ENCODE assay signal across 21 mouse cellular contexts in genomic region chr16:6192358-6192757, GRCm38 (mm10).
DNase-seq lines count a peak whose midpoint lies in the region; ATAC-seq and TF ChIP-seq lines count a peak whose summit lies in the region.
"Had no signal": no experiment of that assay in that cellular context is flagged by ENCODE, and none has a peak within 500 bp of the region (broad histone marks: within the 10 kb centered on the region; RNA-seq: fewer than 3 reads in every experiment).

No protein-coding gene starts in this region.

- no peaks in the 10 kb centered on the region for H3K27me3 ChIP-seq in midbrain, embryonic 11.5 days (ENCODE audit: control insufficient read depth, insufficient read depth, low read length)
- H3K27me3 ChIP-seq in midbrain, embryonic 15.5 days (replicated peaks): no peaks in the 10 kb centered on the region
- no peaks in the 10 kb centered on the region for H3K27me3 ChIP-seq in cerebellum, adult 2 months (ENCODE audit: control insufficient read depth, insufficient read depth, low read length)
- H3K27me3 ChIP-seq: embryonic facial prominence, embryonic 13.5 days; embryonic facial prominence, embryonic 15.5 days; forebrain, embryonic 12.5 days; forebrain, embryonic 15.5 days had no signal

- no peak for DNase-seq in frontal cortex, postnatal 14 days (ENCODE audit: low spot score in 2 of 2)
- peak; percentile 54 for DNase-seq in midbrain, embryonic 11.5 days (ENCODE audit: low spot score, missing footprints)
- DNase-seq in cerebellum, adult 2 months: no peak
- DNase-seq: adrenal gland, adult 2 months; adrenal gland, postnatal 10 days; adrenal gland, postnatal 25 days; cerebellum, adult 11-12 months; cerebellum, adult 8-10 months; cerebellum, adult 9-11 months; cerebellum, postnatal 14 days; cerebellum, postnatal 36 days; embryo, embryonic 11 days had no signal

- no peaks in the 10 kb centered on the region for H3K4me1 ChIP-seq in midbrain, embryonic 11.5 days (ENCODE audit: control insufficient read depth, insufficient read depth, low read length)
- no peaks in the 10 kb centered on the region for H3K4me1 ChIP-seq in midbrain, embryonic 15.5 days
- no peaks in the 10 kb centered on the region for H3K4me1 ChIP-seq in olfactory bulb, adult 2 months (ENCODE audit: control insufficient read depth, insufficient read depth, low read length)
- H3K4me1 ChIP-seq in cerebellum, adult 2 months (ENCODE audit: control insufficient read depth, insufficient read depth, low read length): 0 out of 2 replicates have a peak, but pooled peaks cover 3% of the 10 kb centered on the region
- H3K4me1 ChIP-seq: embryonic facial prominence, embryonic 13.5 days; embryonic facial prominence, embryonic 15.5 days; forebrain, embryonic 10.5 days; forebrain, embryonic 12.5 days; forebrain, embryonic 15.5 days had no signal

- no peak overlapping the region for H3K4me2 ChIP-seq in midbrain, embryonic 11.5 days
- H3K4me2 ChIP-seq in midbrain, embryonic 15.5 days: no peak overlapping the region
- H3K4me2 ChIP-seq: embryonic facial prominence, embryonic 13.5 days; embryonic facial prominence, embryonic 15.5 days; forebrain, embryonic 12.5 days; forebrain, embryonic 15.5 days had no signal

- no peak overlapping the region for H3K4me3 ChIP-seq in midbrain, embryonic 11.5 days (ENCODE audit: low read depth, low read length)
- no peak overlapping the region for H3K4me3 ChIP-seq in midbrain, embryonic 15.5 days
- no peak overlapping the region for H3K4me3 ChIP-seq in olfactory bulb, adult 2 months (ENCODE audit: insufficient read depth, low read depth, low read length)
- no peak overlapping the region for H3K4me3 ChIP-seq in cerebellum, adult 2 months (replicated peaks; ENCODE audit: insufficient read depth, low read depth, low read length)
- H3K4me3 ChIP-seq: embryonic facial prominence, embryonic 13.5 days; embryonic facial prominence, embryonic 15.5 days; erythroblast, embryonic 14.5 days; forebrain, embryonic 10.5 days; forebrain, embryonic 12.5 days; forebrain, embryonic 15.5 days had no signal

- no peak overlapping the region for H3K9ac ChIP-seq in midbrain, embryonic 11.5 days (ENCODE audit: low read length)
- no peak overlapping the region for H3K9ac ChIP-seq in midbrain, embryonic 15.5 days
- H3K9ac ChIP-seq: embryonic facial prominence, embryonic 13.5 days; embryonic facial prominence, embryonic 15.5 days; forebrain, embryonic 12.5 days; forebrain, embryonic 15.5 days had no signal

- WGBS in midbrain, embryonic 11.5 days: 91% methylated on average over 2 of the region's 2 CpGs
- WGBS in midbrain, embryonic 15.5 days: 83% methylated on average over 2 of the region's 2 CpGs
- WGBS in olfactory bulb, adult 2 months: 23% methylated on average over 2 of the region's 2 CpGs
- 78% methylated on average over 2 of the region's 2 CpGs for WGBS in cerebellum, adult 2 months

- no peak overlapping the region for H3K27ac ChIP-seq in midbrain, embryonic 11.5 days (ENCODE audit: low read depth, low read length)
- no peak overlapping the region for H3K27ac ChIP-seq in midbrain, embryonic 15.5 days
- H3K27ac ChIP-seq in olfactory bulb, adult 2 months (ENCODE audit: insufficient read depth, low read depth, low read length): peak overlapping the region; percentile 48
- H3K27ac ChIP-seq in cerebellum, adult 2 months (ENCODE audit: insufficient read depth, low read length): no peak overlapping the region
- H3K27ac ChIP-seq: embryonic facial prominence, embryonic 13.5 days; embryonic facial prominence, embryonic 15.5 days; forebrain, embryonic 10.5 days; forebrain, embryonic 12.5 days; forebrain, embryonic 15.5 days had no signal

- TF ChIP-seq CTCF in olfactory bulb, adult 2 months (IDR thresholded peaks at IDR 0.05; ENCODE audit: insufficient read depth, low read depth, low read length): no peak
- no peak for TF ChIP-seq CTCF in cerebellum, adult 2 months (IDR thresholded peaks at IDR 0.05; ENCODE audit: borderline replicate concordance, insufficient read depth, low read depth, low read length)

- peak; percentile 47; the same call in 1 of the 2 replicates for ATAC-seq in frontal cortex, adult (ENCODE audit: low TSS enrichment)
- ATAC-seq in midbrain, embryonic 11.5 days (ENCODE audit: low FRiP score): no peak
- ATAC-seq in midbrain, embryonic 15.5 days (replicated peaks): no peak
- ATAC-seq: forebrain, embryonic 15.5 days had no signal

- no peak for TF ChIP-seq POLR2A in olfactory bulb, adult 2 months (IDR thresholded peaks at IDR 0.05; ENCODE audit: insufficient read depth, low read depth, low read length)
- no peak for TF ChIP-seq POLR2A in cerebellum, adult 2 months (IDR thresholded peaks at IDR 0.05; ENCODE audit: borderline replicate concordance, insufficient read depth, low read length)

- H3K9me3 ChIP-seq in midbrain, embryonic 11.5 days (ENCODE audit: control insufficient read depth, low read length): no peaks in the 10 kb centered on the region
- H3K9me3 ChIP-seq in midbrain, embryonic 15.5 days: no peaks in the 10 kb centered on the region
- H3K9me3 ChIP-seq: embryonic facial prominence, embryonic 13.5 days; embryonic facial prominence, embryonic 15.5 days; forebrain, embryonic 10.5 days; forebrain, embryonic 12.5 days; forebrain, embryonic 15.5 days had no signal

- no peaks in the 10 kb centered on the region for H3K36me3 ChIP-seq in midbrain, embryonic 11.5 days (ENCODE audit: control insufficient read depth, insufficient read depth, low read length)
- no peaks in the 10 kb centered on the region for H3K36me3 ChIP-seq in midbrain, embryonic 15.5 days (replicated peaks)
- H3K36me3 ChIP-seq: embryonic facial prominence, embryonic 13.5 days; embryonic facial prominence, embryonic 15.5 days; forebrain, embryonic 10.5 days; forebrain, embryonic 12.5 days; forebrain, embryonic 15.5 days had no signal
